In the genomic region with DNA sequence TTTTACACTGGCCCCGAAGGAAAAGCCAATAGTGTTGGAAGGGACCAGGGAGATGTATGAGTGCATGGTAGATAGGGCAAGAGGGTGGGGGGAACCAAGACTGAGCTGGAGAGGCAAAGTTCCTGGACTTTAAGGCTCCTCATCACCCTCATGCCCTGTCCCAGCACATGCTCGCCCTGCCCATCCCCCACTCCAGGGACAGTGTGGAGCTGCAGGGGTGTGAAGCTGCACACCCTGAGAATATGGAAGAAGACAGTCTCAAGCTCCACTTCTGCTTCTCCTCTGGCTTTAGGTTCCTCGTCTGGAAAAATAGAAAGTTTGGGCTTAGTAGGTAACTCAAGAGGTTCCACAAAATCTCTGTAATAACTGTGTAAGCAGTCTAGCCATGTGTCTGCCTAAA, we compare ENCODE assay signal across 14 mouse cellular contexts.
A peak's percentile ranks its signal among the peaks of the same experiment; 100 is the strongest.
DNase-seq lines count a peak whose midpoint lies in the region; ATAC-seq and TF ChIP-seq lines count a peak whose summit lies in the region.
"Had no signal": no experiment of that assay in that cellular context is flagged by ENCODE, and none has a peak within 500 bp of the region (broad histone marks: within the 10 kb centered on the region; RNA-seq: fewer than 3 reads in every experiment).

No protein-coding gene starts in this region.

- H3K27ac ChIP-seq in kidney, embryonic 16.5 days (ENCODE audit: low read length), result no peak overlapping the region
- H3K27ac ChIP-seq in thymus, adult 2 months (ENCODE audit: control insufficient read depth, insufficient read depth, low read length), result no peak overlapping the region
- H3K27ac ChIP-seq: liver, embryonic 15.5 days had no signal

- H3K9me3 ChIP-seq in kidney, embryonic 16.5 days (ENCODE audit: low read length), result no peaks in the 10 kb centered on the region
- H3K9me3 ChIP-seq: G1E; liver, embryonic 15.5 days had no signal

- WGBS in kidney, embryonic 16.5 days, result 18% methylated on average over 3 of the region's 3 CpGs
- WGBS in thymus, adult 2 months, result 64% methylated on average over 3 of the region's 3 CpGs

- no peak for TF ChIP-seq POLR2A in thymus, adult 2 months (IDR thresholded peaks at IDR 0.05; ENCODE audit: control insufficient read depth, extremely low read depth, insufficient read depth, low read length, poor library complexity)

- no peak overlapping the region for H3K4me2 ChIP-seq in kidney, embryonic 16.5 days (replicated peaks; ENCODE audit: low read depth, low read length)
- H3K4me2 ChIP-seq: liver, embryonic 15.5 days had no signal

- no peak overlapping the region for H3K4me3 ChIP-seq in kidney, embryonic 16.5 days (ENCODE audit: low read length)
- no peak overlapping the region for H3K4me3 ChIP-seq in thymus, adult 2 months (ENCODE audit: control insufficient read depth, insufficient read depth, low read length)
- H3K4me3 ChIP-seq: liver, embryonic 15.5 days had no signal

- DNase-seq in gastrocnemius, adult 18-20 months (ENCODE audit: low spot score), result peak; percentile 16
- DNase-seq in gastrocnemius, postnatal 25 days, result no peak
- DNase-seq in kidney, adult 9 months, result no peak
- peak; percentile 43 for DNase-seq in thymus, postnatal 4 days
- DNase-seq in thymus, adult 2 months, result no peak
- DNase-seq in lung, postnatal 36 days, result no peak
- DNase-seq in left cerebral cortex, adult 18-20 months (ENCODE audit: low spot score in 2 of 2), result no peak
- DNase-seq: B cell, adult 2 months; cerebellum, adult 9-11 months; retina, postnatal 1 day; thymus, adult 18-20 months had no signal

- TF ChIP-seq CTCF in thymus, adult 2 months (IDR thresholded peaks at IDR 0.05; ENCODE audit: borderline replicate concordance, control insufficient read depth, extremely low read depth, insufficient read depth, low read length, poor library complexity), result no peak

- peaks cover 32% of the 10 kb centered on the region for H3K4me1 ChIP-seq in kidney, embryonic 16.5 days (ENCODE audit: insufficient read depth, low read length)
- H3K4me1 ChIP-seq in thymus, adult 2 months (replicated peaks; ENCODE audit: control insufficient read depth, insufficient read depth, low read length), result peaks cover 59% of the 10 kb centered on the region

- peak; percentile 47; the same call in 1 of the 2 replicates for ATAC-seq in kidney, embryonic 16.5 days (ENCODE audit: low FRiP score, low TSS enrichment)

- H3K27me3 ChIP-seq in kidney, embryonic 16.5 days (ENCODE audit: insufficient read depth, low read length), result no peaks in the 10 kb centered on the region
- H3K27me3 ChIP-seq in thymus, adult 2 months (ENCODE audit: control insufficient read depth, insufficient read depth, low read length), result no peaks in the 10 kb centered on the region
- H3K27me3 ChIP-seq: liver, embryonic 15.5 days had no signal

- no peaks in the 10 kb centered on the region for H3K36me3 ChIP-seq in kidney, embryonic 16.5 days (ENCODE audit: insufficient read depth, low read length)
- H3K36me3 ChIP-seq in thymus, adult 2 months (ENCODE audit: control insufficient read depth, insufficient read depth, low read length), result no peaks in the 10 kb centered on the region
- H3K36me3 ChIP-seq: G1E; liver, embryonic 15.5 days had no signal

- no peak overlapping the region for H3K9ac ChIP-seq in kidney, embryonic 16.5 days (replicated peaks; ENCODE audit: low read length)
- H3K9ac ChIP-seq: liver, embryonic 15.5 days had no signal

Comparison
In these comparisons a context has a peak if more than half of its experiments do, and no peak if none do; other contexts are left out.
1. DNase-seq: peak in gastrocnemius, adult 18-20 months (single experiment) and thymus, postnatal 4 days (single experiment); none in gastrocnemius, postnatal 25 days (single experiment), kidney, adult 9 months (single experiment), thymus, adult 2 months (single experiment), lung, postnatal 36 days (single experiment) and left cerebral cortex, adult 18-20 months (0 of 2).